Mouse (Mus musculus): Measurements from ENCODE around the gene Myog. TPM values are rescaled to one million over a fixed set of nuclear protein-coding genes. Genes with fewer than 3 reads are reported as not detected.

The Myog gene
- not detected in 2 replicates for polyA plus RNA-seq (2015; fragmentation: Nextera tagmentation; extraction: Ambion mirVana)

DNA sequence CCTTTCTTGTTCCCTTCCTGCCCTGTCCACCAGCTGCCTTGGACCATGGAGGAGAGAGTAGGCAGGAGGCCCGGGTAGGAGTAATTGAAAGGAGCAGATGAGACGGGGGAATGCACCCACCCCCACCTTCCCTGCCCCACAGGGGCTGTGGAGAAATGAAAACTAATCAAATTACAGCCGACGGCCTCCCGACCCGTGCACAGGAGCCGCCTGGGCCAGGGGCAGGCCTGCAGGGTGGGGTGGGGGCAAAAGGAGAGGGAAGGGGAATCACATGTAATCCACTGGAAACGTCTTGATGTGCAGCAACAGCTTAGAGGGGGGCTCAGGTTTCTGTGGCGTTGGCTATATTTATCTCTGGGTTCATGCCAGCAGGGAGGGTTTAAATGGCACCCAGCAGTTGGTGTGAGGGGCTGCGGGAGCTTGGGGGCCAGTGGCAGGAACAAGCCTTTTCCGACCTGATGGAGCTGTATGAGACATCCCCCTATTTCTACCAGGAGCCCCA is at the start of gene Myog:
Gene Myog (plus strand): TSS at position 392 of the 502 bp plus-strand sequence.

DNA sequence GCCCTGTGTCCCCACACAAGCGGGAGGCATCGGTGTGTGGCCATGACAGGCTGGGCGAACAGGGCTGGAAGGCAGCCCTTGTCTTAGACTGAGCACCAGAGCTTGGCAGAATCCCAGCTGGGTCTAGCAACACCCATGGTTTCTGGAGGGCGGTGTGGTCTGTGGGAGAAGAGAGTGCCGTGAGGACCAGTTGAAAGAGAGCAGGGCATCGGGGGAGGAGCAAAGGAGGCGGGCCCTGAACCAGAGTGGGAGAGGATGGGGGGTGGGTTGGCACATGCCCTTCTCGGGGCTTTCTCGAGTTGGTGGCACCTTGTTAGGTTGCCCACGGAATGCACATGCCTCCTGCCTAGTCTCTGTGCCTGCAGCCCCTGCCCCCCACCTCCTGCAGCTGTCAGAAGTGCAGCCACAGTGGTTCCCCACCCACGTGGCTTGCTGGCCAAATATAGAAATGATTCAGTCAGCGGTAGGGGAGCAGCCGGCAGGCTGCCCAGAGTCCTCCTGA is 43.0 kb downstream of the Myog start, which contains the start of gene Ppfia4:
Gene Ppfia4 (minus strand): TSS at position 159 of the 502 bp plus-strand sequence.

Other genes with a start within 250 kb of the Myog start
- gene Btg2, start 210.9 kb upstream of the Myog start, polyA plus RNA-seq (2015; fragmentation: Nextera tagmentation; extraction: Ambion mirVana) = 15.2 and 17.9 TPM in 2 replicates
- gene Chit1, start 178.7 kb upstream of the Myog start, polyA plus RNA-seq (2015; fragmentation: Nextera tagmentation; extraction: Ambion mirVana) = 0.26 and 0.62 TPM in 2 replicates
- 2.7 and 3.4 TPM in 2 replicates for gene Chil1, start 107.8 kb upstream of the Myog start, polyA plus RNA-seq (2015; fragmentation: Nextera tagmentation; extraction: Ambion mirVana)
- 0.12 TPM in 1 of 2 replicates, not detected in the other for gene Mybph, start 96.5 kb upstream of the Myog start, polyA plus RNA-seq (2015; fragmentation: Nextera tagmentation; extraction: Ambion mirVana)
- 41.1 and 46.1 TPM in 2 replicates for gene Adora1, start 54.6 kb upstream of the Myog start, polyA plus RNA-seq (2015; fragmentation: Nextera tagmentation; extraction: Ambion mirVana)
- 31.5 and 40.2 TPM in 2 replicates for gene Ppfia4, start 42.9 kb downstream of the Myog start, polyA plus RNA-seq (2015; fragmentation: Nextera tagmentation; extraction: Ambion mirVana)
- 77.4 and 78.9 TPM in 2 replicates for gene Tmem183a, start 72.0 kb downstream of the Myog start, polyA plus RNA-seq (2015; fragmentation: Nextera tagmentation; extraction: Ambion mirVana)
- not detected in 2 replicates for gene 4933406M09Rik, start 96.0 kb downstream of the Myog start, polyA plus RNA-seq (2015; fragmentation: Nextera tagmentation; extraction: Ambion mirVana)
- gene Cyb5r1, start 115.6 kb downstream of the Myog start, polyA plus RNA-seq (2015; fragmentation: Nextera tagmentation; extraction: Ambion mirVana) = 11.5 and 11.9 TPM in 2 replicates
- 87.6 and 88.1 TPM in 2 replicates for gene Adipor1, start 125.4 kb downstream of the Myog start, polyA plus RNA-seq (2015; fragmentation: Nextera tagmentation; extraction: Ambion mirVana)
- gene Klhl12, start 165.5 kb downstream of the Myog start, polyA plus RNA-seq (2015; fragmentation: Nextera tagmentation; extraction: Ambion mirVana) = 32.1 and 33.4 TPM in 2 replicates
- 66.1 and 67.5 TPM in 2 replicates for gene Rabif, start 204.7 kb downstream of the Myog start, polyA plus RNA-seq (2015; fragmentation: Nextera tagmentation; extraction: Ambion mirVana)